Mouse (Mus musculus): Measurements from ENCODE around the gene Gm9044. TPM values are rescaled to one million over a fixed set of nuclear protein-coding genes. Genes with fewer than 3 reads are reported as not detected.
A peak's percentile ranks its signal among the peaks of the same experiment; 100 is the strongest.
"Not testable (repeated sequence)": the region's sequence is repeated elsewhere in the genome, so short reads cannot be mapped to it uniquely, and the experiment has no call there.

Gm9044 gene
- polyA plus RNA-seq, 1 experiment from 2014 or later = not detected

GRCm38 (mm10) chr10:118319024-118319423, 13.2 kb downstream of the Gm9044 start:
- Histone ChIP-seq H3K4me1 (replicated peaks; ENCODE audit: control insufficient read depth, insufficient read depth) (no peaks in the 10 kb centered on the region), H3K9me3 (ENCODE audit: control insufficient read depth, low read length) (no peaks in the 10 kb centered on the region), H3K4me2 (replicated peaks; ENCODE audit: low read depth) (no peak overlapping the region), H3K36me3 (ENCODE audit: control insufficient read depth, insufficient read depth, low read length) (no peaks in the 10 kb centered on the region), H3K9ac (ENCODE audit: low read length) (no peak overlapping the region), H3K4me3 (ENCODE audit: low read depth, low read length) (no peak overlapping the region), H3K27me3 (ENCODE audit: control insufficient read depth, insufficient read depth, low read length) (no peaks in the 10 kb centered on the region), H3K27ac (replicated peaks) (no peak overlapping the region)
- DNase-seq (ENCODE audit: low spot score) (no peak), ATAC-seq (ENCODE audit: low FRiP score, low TSS enrichment) (no peak)
- TF ChIP-seq CTCF (IDR thresholded peaks at IDR 0.05; ENCODE audit: low read depth) = no peak
- no peak for TF ChIP-seq EP300 (optimal IDR thresholded peaks at IDR 0.05)
- WGBS = 77% methylated on average over 8 of the region's 8 CpGs

DNA sequence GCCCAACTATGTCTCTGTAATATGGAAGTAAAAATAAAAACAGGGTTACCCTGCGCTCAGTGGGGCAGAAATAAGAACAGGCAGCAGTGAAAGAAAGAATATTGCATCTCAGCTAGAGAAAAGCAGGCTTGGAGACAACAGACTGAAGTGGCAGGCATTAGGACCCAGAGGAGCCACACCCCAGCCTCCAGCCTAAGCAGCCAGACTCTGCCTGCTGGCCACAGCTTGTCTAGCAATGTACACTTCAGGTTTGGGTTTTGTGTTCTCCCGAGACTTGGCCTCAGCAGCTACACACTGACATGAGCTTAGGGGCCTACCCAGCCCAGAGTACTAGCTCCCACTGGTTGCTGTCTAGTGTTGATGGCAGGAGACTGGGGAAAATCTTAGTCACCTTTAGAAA, 30.1 kb downstream of the Gm9044 start:
- not testable (repeated sequence) for ATAC-seq (ENCODE audit: low FRiP score, low TSS enrichment); H3K9me3 ChIP-seq (ENCODE audit: control insufficient read depth, low read length); H3K27me3 ChIP-seq (ENCODE audit: control insufficient read depth, insufficient read depth, low read length); H3K9ac ChIP-seq (ENCODE audit: low read length); H3K4me2 ChIP-seq (replicated peaks; ENCODE audit: low read depth); H3K4me3 ChIP-seq (ENCODE audit: low read depth, low read length); H3K4me1 ChIP-seq (replicated peaks; ENCODE audit: control insufficient read depth, insufficient read depth); DNase-seq (ENCODE audit: low spot score); H3K27ac ChIP-seq (replicated peaks); H3K36me3 ChIP-seq (ENCODE audit: control insufficient read depth, insufficient read depth, low read length)
- 45% methylated on average over 2 of the region's 2 CpGs for WGBS

DNA sequence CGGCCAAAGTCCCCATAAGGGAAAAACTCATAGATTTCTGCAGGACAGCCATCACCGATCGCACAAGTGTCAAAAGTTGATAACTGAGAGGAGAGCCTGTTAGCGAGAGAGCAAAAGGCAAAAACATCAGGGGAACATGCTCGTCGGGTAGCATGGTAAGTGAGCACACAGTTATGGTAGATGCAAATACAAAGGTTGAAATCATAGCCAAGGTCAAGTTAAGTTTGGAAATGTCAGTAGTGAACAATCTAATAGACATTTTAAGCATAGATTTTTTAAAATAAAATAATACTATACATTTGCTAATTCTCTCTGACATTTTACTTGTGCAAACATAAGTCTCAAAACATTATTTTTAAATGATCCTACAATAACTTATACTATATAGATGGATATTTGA, 37.3 kb downstream of the Gm9044 start, which contains the start of gene Iltifb:
Gene Iltifb, minus strand, starts transcription at position 101 of the 400 bp plus-strand sequence.
- DNase-seq (ENCODE audit: low spot score) (no peak), ATAC-seq (ENCODE audit: low FRiP score, low TSS enrichment) (no peak)
- H3K4me3 ChIP-seq (ENCODE audit: low read depth, low read length) = no peak within 1 kb of the TSS
- no peaks in the 10 kb centered on the region for H3K9me3 ChIP-seq (ENCODE audit: control insufficient read depth, low read length)
- 93% methylated on average over 6 of the region's 6 CpGs for WGBS
- H3K4me1 ChIP-seq (replicated peaks; ENCODE audit: control insufficient read depth, insufficient read depth) = no peaks in the 10 kb centered on the region
- TF ChIP-seq CTCF (IDR thresholded peaks at IDR 0.05; ENCODE audit: low read depth) (no peak), EP300 (optimal IDR thresholded peaks at IDR 0.05) (no peak)
- H3K9ac ChIP-seq (ENCODE audit: low read length) = no peak within 1 kb of the TSS
- H3K36me3 ChIP-seq (ENCODE audit: control insufficient read depth, insufficient read depth, low read length) = no peaks in the 10 kb centered on the region
- no peak within 1 kb of the TSS for H3K27ac ChIP-seq (replicated peaks)
- H3K4me2 ChIP-seq (replicated peaks; ENCODE audit: low read depth) = no peak within 1 kb of the TSS
- no peaks in the 10 kb centered on the region for H3K27me3 ChIP-seq (ENCODE audit: control insufficient read depth, insufficient read depth, low read length)

GRCm38 (mm10) chr10:118283016-118283415, 49.2 kb downstream of the Gm9044 start:
- H3K27me3 ChIP-seq (ENCODE audit: control insufficient read depth, insufficient read depth, low read length); H3K4me2 ChIP-seq (replicated peaks; ENCODE audit: low read depth); H3K27ac ChIP-seq (replicated peaks); ATAC-seq (ENCODE audit: low FRiP score, low TSS enrichment); H3K4me1 ChIP-seq (replicated peaks; ENCODE audit: control insufficient read depth, insufficient read depth); H3K9ac ChIP-seq (ENCODE audit: low read length); DNase-seq (ENCODE audit: low spot score); H3K4me3 ChIP-seq (ENCODE audit: low read depth, low read length); H3K9me3 ChIP-seq (ENCODE audit: control insufficient read depth, low read length); H3K36me3 ChIP-seq (ENCODE audit: control insufficient read depth, insufficient read depth, low read length): not testable (repeated sequence)
- WGBS = 100% methylated on average over 1 of the region's 5 CpGs

DNA sequence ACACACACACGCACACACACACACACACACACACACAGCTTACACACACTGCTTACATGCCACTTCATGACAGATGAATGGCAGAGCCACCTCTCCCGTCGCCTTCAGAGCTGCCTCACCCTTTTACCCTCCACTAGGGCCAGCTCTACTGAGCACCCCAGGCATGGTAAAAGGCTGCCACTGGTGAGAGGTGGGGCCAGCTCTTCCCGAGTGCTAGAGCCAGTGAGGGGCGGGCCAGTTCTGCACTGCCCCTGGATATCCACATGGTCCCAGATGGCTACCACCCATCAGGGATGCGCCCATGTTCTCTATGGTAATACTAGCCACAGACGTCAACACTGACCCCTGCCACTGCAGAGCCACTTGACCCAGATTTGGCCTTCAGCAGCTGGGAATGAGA, 49.6 kb downstream of the Gm9044 start:
- H3K36me3 ChIP-seq (ENCODE audit: control insufficient read depth, insufficient read depth, low read length) = not testable (repeated sequence)

More for the DNA sequence above, 49.6 kb downstream of the Gm9044 start:
- 67% methylated on average over 7 of the region's 7 CpGs for WGBS
- not testable (repeated sequence) for H3K4me3 ChIP-seq (ENCODE audit: low read depth, low read length); H3K9ac ChIP-seq (ENCODE audit: low read length); H3K27ac ChIP-seq (replicated peaks); H3K4me1 ChIP-seq (replicated peaks; ENCODE audit: control insufficient read depth, insufficient read depth); H3K4me2 ChIP-seq (replicated peaks; ENCODE audit: low read depth); H3K27me3 ChIP-seq (ENCODE audit: control insufficient read depth, insufficient read depth, low read length); H3K9me3 ChIP-seq (ENCODE audit: control insufficient read depth, low read length); DNase-seq (ENCODE audit: low spot score)
- ATAC-seq (ENCODE audit: low FRiP score, low TSS enrichment) = peak; percentile 18; the same call in 1 of the 2 replicates

Other genes starting within 250 kb of the Gm9044 start
- gene Mdm1, start 190.6 kb downstream of the Gm9044 start, polyA plus RNA-seq (2015; fragmentation: Nextera tagmentation; extraction: Ambion mirVana) = 4.5 and 5.3 TPM in 2 replicates
- gene Il22, start 127.5 kb downstream of the Gm9044 start, polyA plus RNA-seq (2015; fragmentation: Nextera tagmentation; extraction: Ambion mirVana) = not detected in 2 replicates
- gene Gm32717, start 91.6 kb downstream of the Gm9044 start, polyA plus RNA-seq (2015; fragmentation: Nextera tagmentation; extraction: Ambion mirVana) = not detected in 2 replicates
- gene Gm32802, start 73.7 kb downstream of the Gm9044 start, polyA plus RNA-seq (2015; fragmentation: Nextera tagmentation; extraction: Ambion mirVana) = not detected in 2 replicates
- not detected in 2 replicates for gene Iltifb, start 37.4 kb downstream of the Gm9044 start, polyA plus RNA-seq (2015; fragmentation: Nextera tagmentation; extraction: Ambion mirVana)
- gene Gm9040, start 5.4 kb downstream of the Gm9044 start, polyA plus RNA-seq (2015; fragmentation: Nextera tagmentation; extraction: Ambion mirVana) = 0.05 TPM in 1 of 2 replicates, not detected in the other
- gene Gm9045, start 5.4 kb upstream of the Gm9044 start, polyA plus RNA-seq (2015; fragmentation: Nextera tagmentation; extraction: Ambion mirVana) = 0.08 and 0.10 TPM in 2 replicates
- not detected in 2 replicates for gene Gm9046, start 10.8 kb upstream of the Gm9044 start, polyA plus RNA-seq (2015; fragmentation: Nextera tagmentation; extraction: Ambion mirVana)
- gene Gm9048, start 16.3 kb upstream of the Gm9044 start, polyA plus RNA-seq (2015; fragmentation: Nextera tagmentation; extraction: Ambion mirVana) = not detected in 2 replicates
- 0.08 and 0.10 TPM in 2 replicates for gene Gm9049, start 21.7 kb upstream of the Gm9044 start, polyA plus RNA-seq (2015; fragmentation: Nextera tagmentation; extraction: Ambion mirVana)
- gene Ifng, start 108.6 kb upstream of the Gm9044 start, polyA plus RNA-seq (2015; fragmentation: Nextera tagmentation; extraction: Ambion mirVana) = not detected in 2 replicates